Mouse (Mus musculus) limb, embryonic 11.5 days (tissue): ENCODE results near the gene 1700080O16Rik. TPM values are rescaled to one million over a fixed set of nuclear protein-coding genes. Genes with fewer than 3 reads are reported as not detected.

ENCODE experiments used
- ATAC-seq: fragments of 200-750 bp; cut with Nextera tagmentation; 2 replicates; pipeline ENCODE4 v1.8.0; 2017; ENCODE audit warnings: low read depth; ENCODE audit not compliant: insufficient number of reproducible peaks, low FRiP score, low TSS enrichment
- DNase-seq: peaks from one replicate; pipeline ENCODE4 v3.0.0-alpha.2; 2015; ENCODE audit warnings: low spot score
- H3K27ac ChIP-seq: fragments of 300-500 bp; sonication (generic); replicated peaks from 2 replicates; pipeline ENCODE4 v1.5.1; 2014; ENCODE audit warnings: low read depth, mild to moderate bottlenecking, low read length
- H3K27me3 ChIP-seq: fragments of 300-500 bp; sonication (generic); 2 replicates; pipeline ENCODE4 v1.6.1; 2014; ENCODE audit warnings: mild to moderate bottlenecking, low read length, mixed read lengths; ENCODE audit not compliant: control insufficient read depth, insufficient read depth
- H3K36me3 ChIP-seq: fragments of 300-500 bp; sonication (generic); 2 replicates; pipeline ENCODE4 v1.6.1; 2014; ENCODE audit warnings: mild to moderate bottlenecking, low read length, moderate library complexity, mixed read lengths; ENCODE audit not compliant: control insufficient read depth, insufficient read depth
- H3K4me1 ChIP-seq: fragments of 300-500 bp; sonication (generic); 2 replicates; pipeline ENCODE4 v1.6.1; 2014; ENCODE audit warnings: low read length, mixed read lengths; ENCODE audit not compliant: control insufficient read depth, insufficient read depth
- H3K4me2 ChIP-seq: fragments of 300-500 bp; sonication (generic); 2 replicates; pipeline ENCODE4 v1.6.1; 2014; ENCODE audit warnings: low read depth, mild to moderate bottlenecking, moderate library complexity; ENCODE audit not compliant: severe bottlenecking
- H3K4me3 ChIP-seq: fragments of 300-500 bp; sonication (generic); 2 replicates; pipeline ENCODE4 v1.5.1; 2014; ENCODE audit warnings: low read depth, low read length
- H3K9ac ChIP-seq: fragments of 300-500 bp; sonication (generic); 2 replicates; pipeline ENCODE4 v1.6.1; 2014; ENCODE audit warnings: mild to moderate bottlenecking, low read length
- H3K9me3 ChIP-seq: fragments of 300-500 bp; sonication (generic); 2 replicates; pipeline ENCODE4 v1.6.1; 2016; ENCODE audit warnings: low read length; ENCODE audit not compliant: control insufficient read depth
- WGBS: fragments of 180-500 bp; shearing (Covaris S2); extraction: QIAGEN DNeasy Blood & Tissue Kit; methylation state at CpG from one replicate; pipeline ENCODE4 v1.1.7; 2014; 5-methylcytosine and 5-hydroxymethylcytosine counted together
- polyA plus RNA-seq: library from polyadenylated mRNA; unstranded; fragments of >200 nt; fragmentation: Nextera tagmentation; extraction: Ambion mirVana; gene quantifications from 2 replicates; pipeline ENCODE4 v1.2.1, GENCODE M21; 2014

Gene 1700080O16Rik
- polyA plus RNA-seq = not detected in 2 replicates

DNA sequence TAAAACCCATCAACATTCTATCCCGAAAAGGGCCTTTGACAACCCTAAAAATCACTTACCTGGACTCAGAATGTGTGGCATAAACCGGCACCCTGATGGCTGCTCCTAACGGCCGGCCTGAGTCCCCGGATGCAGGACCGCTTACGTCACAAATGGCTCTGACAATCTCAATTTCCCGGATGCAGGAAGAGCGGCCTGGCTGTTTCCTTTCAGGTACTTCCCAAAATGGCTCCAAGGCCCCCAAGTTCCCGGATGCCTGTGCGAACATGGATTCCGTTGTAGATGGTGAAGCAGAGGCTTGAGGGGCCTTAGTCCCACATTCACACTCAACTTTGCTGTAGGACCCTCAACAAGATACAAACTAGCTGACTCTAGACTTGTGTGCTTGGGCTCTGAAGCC lies at the start of gene 1700080O16Rik:
1700080O16Rik (minus strand) TSS at position 101 of the 400 bp plus-strand sequence.
- no peaks in the 10 kb centered on the region for H3K4me1 ChIP-seq
- H3K27me3 ChIP-seq = no peaks in the 10 kb centered on the region
- no peaks in the 10 kb centered on the region for H3K36me3 ChIP-seq
- no peak within 1 kb of the TSS for H3K4me2 ChIP-seq
- DNase-seq (no peak), ATAC-seq (no peak)
- H3K4me3 ChIP-seq = no peak within 1 kb of the TSS
- H3K9me3 ChIP-seq = no peaks in the 10 kb centered on the region
- WGBS = 94% methylated on average over 12 of the region's 12 CpGs
- H3K27ac ChIP-seq = no peak within 1 kb of the TSS
- no peak within 1 kb of the TSS for H3K9ac ChIP-seq

GRCm38 (mm10) chrX:52017660-52018059 lies 45.1 kb upstream of the 1700080O16Rik start:
- DNase-seq (no peak), ATAC-seq (no peak)
- no peak overlapping the region for H3K9ac ChIP-seq
- WGBS = 64% methylated on average over 9 of the region's 9 CpGs
- no peaks in the 10 kb centered on the region for H3K9me3 ChIP-seq
- H3K27ac ChIP-seq = no peak overlapping the region
- H3K27me3 ChIP-seq = no peaks in the 10 kb centered on the region
- H3K4me2 ChIP-seq = no peak overlapping the region
- H3K4me1 ChIP-seq = no peaks in the 10 kb centered on the region
- H3K4me3 ChIP-seq = no peak overlapping the region
- H3K36me3 ChIP-seq = no peaks in the 10 kb centered on the region

- no peak overlapping the region for H3K27ac ChIP-seq
- H3K9me3 ChIP-seq = no peaks in the 10 kb centered on the region
- H3K4me3 ChIP-seq = no peak overlapping the region
- WGBS = 70% methylated on average over 5 of the region's 5 CpGs
- no peaks in the 10 kb centered on the region for H3K27me3 ChIP-seq
- DNase-seq (no peak), ATAC-seq (no peak)
- H3K36me3 ChIP-seq = no peaks in the 10 kb centered on the region
- H3K4me2 ChIP-seq = no peak overlapping the region
- H3K4me1 ChIP-seq = no peaks in the 10 kb centered on the region
- H3K9ac ChIP-seq = no peak overlapping the region
Observed at GRCm38 (mm10) chrX:52000072-52000471, 27.5 kb upstream of the 1700080O16Rik start.

DNA sequence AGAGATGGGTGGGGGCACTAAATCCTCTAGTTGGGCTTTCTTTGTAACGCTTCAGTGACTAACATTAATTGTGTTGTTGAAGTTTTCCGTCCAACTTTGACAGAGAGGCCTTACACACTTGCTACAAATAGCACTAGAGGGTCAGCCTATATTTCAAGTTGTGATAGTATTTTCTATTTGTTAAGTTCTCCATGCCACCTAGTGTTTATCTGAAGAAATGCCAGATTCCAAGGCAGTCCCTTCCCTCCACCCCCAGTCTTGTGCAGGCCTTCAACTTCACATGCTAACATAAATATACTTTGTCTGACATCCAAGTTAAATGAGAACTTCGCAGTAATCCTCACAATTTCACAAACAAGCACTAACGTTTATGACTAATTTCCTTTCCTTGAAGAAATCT lies 26.9 kb upstream of the 1700080O16Rik start:
- Histone ChIP-seq H3K4me1 (no peaks in the 10 kb centered on the region), H3K4me3 (no peak overlapping the region), H3K36me3 (no peaks in the 10 kb centered on the region), H3K9ac (no peak overlapping the region), H3K27me3 (no peaks in the 10 kb centered on the region), H3K27ac (no peak overlapping the region), H3K4me2 (no peak overlapping the region), H3K9me3 (no peaks in the 10 kb centered on the region)
- ATAC-seq (no peak), DNase-seq (no peak)
- 59% methylated on average over 4 of the region's 4 CpGs for WGBS

DNA sequence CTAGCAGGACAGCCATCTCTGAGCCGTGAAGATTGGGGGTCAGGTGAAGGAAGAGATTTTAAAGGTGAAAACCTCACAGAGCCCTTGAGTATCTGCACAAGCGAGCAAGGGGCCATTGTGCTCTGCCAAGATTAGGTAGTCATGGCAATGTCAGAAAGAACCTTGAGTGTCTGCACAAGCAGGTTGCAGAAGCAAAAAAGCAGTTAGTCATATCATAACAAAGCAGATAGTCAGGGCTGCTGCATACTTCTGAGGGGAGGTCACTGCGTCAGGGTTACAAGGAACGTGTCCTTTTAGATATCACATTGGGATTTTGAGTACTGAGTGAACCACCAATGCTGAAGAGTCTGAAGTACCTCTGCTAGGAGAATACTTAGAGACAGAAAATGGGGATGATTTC lies 3.8 kb upstream of the 1700080O16Rik start:
- ATAC-seq = no peak
- Histone ChIP-seq H3K36me3 (no peaks in the 10 kb centered on the region), H3K9me3 (no peaks in the 10 kb centered on the region), H3K4me2 (no peak overlapping the region), H3K4me1 (no peaks in the 10 kb centered on the region), H3K4me3 (no peak overlapping the region), H3K27ac (no peak overlapping the region), H3K27me3 (no peaks in the 10 kb centered on the region), H3K9ac (no peak overlapping the region)
- 80% methylated on average over 4 of the region's 4 CpGs for WGBS
- no peak for DNase-seq

DNA sequence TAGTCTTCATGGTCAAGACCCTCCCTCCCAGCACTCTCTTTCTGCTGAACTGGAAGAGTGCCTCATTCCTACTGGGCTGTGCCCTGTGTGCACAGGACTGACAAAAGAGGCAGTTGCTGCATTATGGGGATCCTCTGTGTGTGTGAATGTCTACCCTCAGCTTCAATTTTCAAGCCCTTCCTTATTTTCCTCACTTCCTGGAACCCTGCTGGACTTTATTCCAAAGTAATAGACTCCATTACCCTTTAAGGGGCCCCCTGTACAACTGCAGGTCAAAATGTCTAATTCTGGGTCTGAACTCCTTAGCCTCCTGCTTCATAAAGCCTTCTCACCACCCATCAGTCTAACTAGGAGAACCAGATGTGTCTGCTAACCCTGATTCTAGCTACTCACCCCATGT lies 2.0 kb upstream of the 1700080O16Rik start:
- Histone ChIP-seq H3K36me3 (no peaks in the 10 kb centered on the region), H3K27ac (no peak overlapping the region), H3K4me1 (no peaks in the 10 kb centered on the region), H3K27me3 (no peaks in the 10 kb centered on the region), H3K9me3 (no peaks in the 10 kb centered on the region), H3K4me3 (no peak overlapping the region), H3K4me2 (no peak overlapping the region), H3K9ac (no peak overlapping the region)
- no peak for DNase-seq
- ATAC-seq = no peak

DNA sequence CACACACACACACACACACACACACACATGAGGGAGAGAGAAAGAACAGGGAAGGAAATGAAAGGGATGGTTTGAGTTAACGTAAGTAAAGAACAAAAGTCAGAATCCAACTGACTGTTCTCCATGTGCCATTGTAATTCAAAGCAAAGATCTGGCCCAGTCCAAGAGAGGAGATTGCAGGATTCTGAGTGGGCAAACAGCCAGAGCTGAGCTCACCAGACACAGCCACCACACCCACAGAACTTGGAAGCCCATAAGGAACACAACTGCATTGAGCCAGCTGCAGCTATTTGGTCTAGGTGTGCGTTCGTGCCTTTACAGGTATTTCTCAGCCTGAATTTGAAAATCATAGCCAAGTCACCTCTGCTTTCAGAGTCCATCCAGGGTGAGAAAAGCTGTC lies 24.5 kb downstream of the 1700080O16Rik start:
- no peak overlapping the region for H3K4me2 ChIP-seq
- H3K4me3 ChIP-seq = no peak overlapping the region
- ATAC-seq (no peak), DNase-seq (no peak)
- no peaks in the 10 kb centered on the region for H3K36me3 ChIP-seq
- no peak overlapping the region for H3K27ac ChIP-seq
- no peaks in the 10 kb centered on the region for H3K4me1 ChIP-seq
- no peaks in the 10 kb centered on the region for H3K9me3 ChIP-seq
- no peaks in the 10 kb centered on the region for H3K27me3 ChIP-seq
- 98% methylated on average over 3 of the region's 3 CpGs for WGBS
- no peak overlapping the region for H3K9ac ChIP-seq

DNA sequence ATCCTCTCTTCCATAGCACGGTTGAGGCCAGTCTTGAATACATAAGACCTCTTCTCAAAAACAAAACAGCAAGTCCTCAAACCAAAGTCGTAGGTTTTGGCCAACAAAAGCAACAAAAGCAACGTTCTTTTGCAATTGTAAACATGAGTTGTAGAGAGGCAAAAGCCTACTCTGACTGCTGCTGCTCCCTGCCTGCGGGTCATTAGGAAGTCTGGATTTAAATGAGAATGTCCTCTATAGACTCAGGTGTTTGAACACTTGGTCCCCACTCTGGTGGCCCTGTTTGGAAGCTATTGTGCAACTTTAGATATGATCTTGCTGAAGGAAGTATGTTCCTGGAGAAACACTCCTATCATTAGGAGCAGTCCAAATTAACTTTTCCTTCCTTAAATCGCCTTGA lies 34.5 kb downstream of the 1700080O16Rik start:
- no peaks in the 10 kb centered on the region for H3K27me3 ChIP-seq
- H3K4me1 ChIP-seq = no peaks in the 10 kb centered on the region
- DNase-seq (no peak), ATAC-seq (no peak)
- H3K4me3 ChIP-seq = no peak overlapping the region
- no peaks in the 10 kb centered on the region for H3K9me3 ChIP-seq
- H3K4me2 ChIP-seq = no peak overlapping the region
- H3K9ac ChIP-seq = no peak overlapping the region
- no peaks in the 10 kb centered on the region for H3K36me3 ChIP-seq
- 71% methylated on average over 5 of the region's 5 CpGs for WGBS
- H3K27ac ChIP-seq = no peak overlapping the region

GRCm38 (mm10) chrX:51919091-51919490 lies 53.5 kb downstream of the 1700080O16Rik start:
- no peaks in the 10 kb centered on the region for H3K4me1 ChIP-seq
- H3K36me3 ChIP-seq = no peaks in the 10 kb centered on the region
- no peaks in the 10 kb centered on the region for H3K27me3 ChIP-seq
- no peaks in the 10 kb centered on the region for H3K9me3 ChIP-seq
- no peak overlapping the region for H3K9ac ChIP-seq
- H3K4me2 ChIP-seq = no peak overlapping the region
- no peak overlapping the region for H3K27ac ChIP-seq
- WGBS = 75% methylated on average over 4 of the region's 4 CpGs
- H3K4me3 ChIP-seq = no peak overlapping the region
- ATAC-seq = no peak
- DNase-seq = no peak
